Comparison of ENCODE assay signal across 8 mouse cellular contexts in genomic region chr19:44295741-44296140, GRCm38 (mm10). TPM values are rescaled to one million over a fixed set of nuclear protein-coding genes. Genes with fewer than 3 reads are reported as not detected.
A peak's percentile ranks its signal among the peaks of the same experiment; 100 is the strongest.
DNase-seq lines count a peak whose midpoint lies in the region; ATAC-seq lines count a peak whose summit lies in the region.

No protein-coding gene starts in this region.

- peak overlapping the region; percentile 24; the same call in 1 of the 2 replicates for H3K27ac ChIP-seq in hindbrain, embryonic 12.5 days

- peaks cover 56% of the 10 kb centered on the region for H3K36me3 ChIP-seq in hindbrain, embryonic 12.5 days

- no peak for ATAC-seq in hindbrain, embryonic 12.5 days (ENCODE audit: low FRiP score)

- no peaks in the 10 kb centered on the region for H3K9me3 ChIP-seq in hindbrain, embryonic 12.5 days (replicated peaks)

- H3K9ac ChIP-seq in hindbrain, embryonic 12.5 days, result peak overlapping the region; percentile 99

- no peaks in the 10 kb centered on the region for H3K27me3 ChIP-seq in hindbrain, embryonic 12.5 days

- 4% methylated on average over 4 of the region's 4 CpGs for WGBS in hindbrain, embryonic 12.5 days

- H3K4me3 ChIP-seq in hindbrain, embryonic 12.5 days, result peak overlapping the region; percentile 89

- H3K4me2 ChIP-seq in hindbrain, embryonic 12.5 days (replicated peaks), result peak overlapping the region; percentile 91

- peak; percentile 85 for DNase-seq in MEL-GATA-1-ER (ENCODE audit: extremely low read depth, low read depth)
- peak; percentile 89 for DNase-seq in cerebellum, adult 9-11 months
- peak; percentile 75 to 85 for DNase-seq in frontal cortex, postnatal 10 days (ENCODE audit: low spot score in 2 of 2)
- DNase-seq in layer of hippocampus, postnatal 14 days (ENCODE audit: low spot score in 2 of 2), result peak; percentile 86 to 88
- peak; percentile 94 for DNase-seq in lung, postnatal 14 days
- DNase-seq in ovary, postnatal 36 days (ENCODE audit: low spot score), result peak; percentile 85
- peak; percentile 94 for DNase-seq in thymus, postnatal 25 days

- peaks cover 66% of the 10 kb centered on the region for H3K4me1 ChIP-seq in hindbrain, embryonic 12.5 days

RNA-seq across cellular contexts. Expression of gene Scd2, which starts 2.3 kb away (rescaled TPM):
- 404 and 420 TPM in 2 replicates for polyA plus RNA-seq in hindbrain, embryonic 12.5 days (2016; fragmentation: Nextera tagmentation; extraction: Ambion mirVana)
- 100 to 1,000 TPM; 702 to 713 TPM for total RNA-seq in layer of hippocampus, postnatal 14 days (2021)

RNA-seq across cellular contexts. Expression of gene Scd4, which starts 37.2 kb away (rescaled TPM):
- polyA plus RNA-seq in hindbrain, embryonic 12.5 days (2016; fragmentation: Nextera tagmentation; extraction: Ambion mirVana), result 0.07 and 0.10 TPM in 2 replicates
- 1 to 10 TPM; 2.5 to 2.6 TPM for total RNA-seq in layer of hippocampus, postnatal 14 days (2021)
